Mouse (Mus musculus) C2C12 (cell line): ENCODE measurements around the gene Lingo4. TPM values are rescaled to one million over a fixed set of nuclear protein-coding genes. Genes with fewer than 3 reads are reported as not detected.

ENCODE experiments used
- H3K27me3 ChIP-seq: one replicate; pipeline ENCODE4 v1.6.1; 2011; ENCODE audit not compliant: control insufficient read depth, insufficient read depth, insufficient read length
- H3K36me3 ChIP-seq: one replicate; pipeline ENCODE4 v1.6.1; 2011; ENCODE audit not compliant: control insufficient read depth, insufficient read depth
- H3K4me3 ChIP-seq: one replicate; pipeline ENCODE4 v1.5.1; 2011; ENCODE audit warnings: mild to moderate bottlenecking, control low read depth; ENCODE audit not compliant: poor library complexity, insufficient read depth, severe bottlenecking
- H3K79me2 ChIP-seq: one replicate; pipeline ENCODE4 v1.6.1; 2011; ENCODE audit not compliant: control insufficient read depth, insufficient read depth
- H3K79me3 ChIP-seq: one replicate; pipeline ENCODE4 v1.6.1; 2011; ENCODE audit warnings: low read depth, control low read depth
- H3ac ChIP-seq: one replicate; pipeline ENCODE3; 2011; ENCODE audit warnings: low read depth; ENCODE audit not compliant: control insufficient read depth, insufficient read length
- CEBPB ChIP-seq: IDR thresholded peaks from one replicate; pipeline ENCODE4 v1.6.1; 2011; ENCODE audit warnings: low read depth, mild to moderate bottlenecking, control low read depth, moderate library complexity
- CTCF ChIP-seq: IDR thresholded peaks from one replicate; pipeline ENCODE4 v1.5.1; 2011; ENCODE audit not compliant: control insufficient read depth, insufficient read depth, insufficient read length
- FOSL1 ChIP-seq: IDR thresholded peaks from one replicate; pipeline ENCODE4 v1.8.0; 2011; ENCODE audit warnings: mild to moderate bottlenecking, low read length; ENCODE audit not compliant: poor library complexity, insufficient read depth, severe bottlenecking
- MAX ChIP-seq: IDR thresholded peaks from one replicate; pipeline ENCODE4 v1.6.1; 2011; ENCODE audit warnings: mild to moderate bottlenecking, control low read depth
- MYOD1 ChIP-seq: IDR thresholded peaks from one replicate; pipeline ENCODE4 v1.6.1; 2011; ENCODE audit warnings: low read depth; ENCODE audit not compliant: control insufficient read depth, insufficient read length
- MYOG ChIP-seq: IDR thresholded peaks from one replicate; pipeline ENCODE4 v1.6.1; 2011; ENCODE audit not compliant: control insufficient read depth, insufficient read length; ENCODE audit errors: extremely low read depth
- USF1 ChIP-seq: IDR thresholded peaks from one replicate; pipeline ENCODE4 v1.6.1; 2011; ENCODE audit warnings: low read depth, mild to moderate bottlenecking, control low read depth, moderate library complexity
- polyA plus RNA-seq: library from polyadenylated mRNA; unstranded; fragments of >200 nt; fragmentation: generic; extraction: Trizol; gene quantifications from one replicate; pipeline ENCODE4 v1.2.1, GENCODE M21; 2012; ENCODE audit warnings: missing spikeins

The Lingo4 gene
- polyA plus RNA-seq, 1 experiment = 0.01 TPM

DNA sequence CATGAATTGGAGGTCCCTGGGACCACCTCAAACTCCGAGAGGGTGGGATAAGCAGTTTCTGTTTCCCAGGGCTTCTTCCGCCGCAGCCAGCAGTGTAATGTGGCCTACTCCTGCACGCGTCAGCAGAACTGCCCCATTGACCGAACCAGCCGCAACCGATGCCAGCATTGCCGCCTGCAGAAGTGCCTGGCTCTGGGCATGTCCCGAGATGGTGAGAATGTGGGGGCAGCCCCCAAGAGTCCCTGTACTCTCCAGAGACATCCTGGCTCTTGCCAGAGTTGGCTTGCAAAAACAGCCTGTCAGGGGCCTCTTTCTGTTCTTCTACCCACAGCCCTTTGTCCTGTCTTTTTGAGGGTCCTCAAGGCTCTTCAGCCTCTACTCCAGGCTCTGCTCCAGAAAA is 10.9 kb upstream of the Lingo4 start:
- TF ChIP-seq MYOD1 (no peak), MAX (no peak), CTCF (no peak), MYOG (no peak), USF1 (no peak), CEBPB (no peak), FOSL1 (no peak)
- no peak overlapping the region for H3ac ChIP-seq

DNA sequence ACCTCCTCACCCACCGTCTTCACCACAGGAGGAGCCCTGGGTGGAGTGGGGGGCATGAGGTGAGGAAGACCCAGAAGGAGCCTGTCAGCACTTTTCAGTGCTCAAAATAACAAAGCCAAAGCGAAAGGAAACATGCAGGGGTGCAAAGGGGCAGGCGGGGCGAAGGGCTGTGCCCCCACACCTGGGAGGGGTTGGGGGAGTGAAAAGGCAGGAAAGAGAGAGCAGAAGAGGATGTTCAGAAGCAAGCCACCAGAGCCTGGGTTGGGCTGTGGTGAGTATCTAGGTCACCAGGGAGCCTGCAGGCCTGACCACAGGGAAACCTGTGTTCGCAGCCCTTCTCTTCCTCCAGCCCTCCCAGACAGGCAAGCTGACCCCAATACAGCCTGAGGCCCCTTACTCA is 10.3 kb upstream of the Lingo4 start:
- H3K79me2 ChIP-seq = no peaks in the 10 kb centered on the region
- H3ac ChIP-seq = no peak overlapping the region
- H3K27me3 ChIP-seq = peaks cover 19% of the 10 kb centered on the region
- no peak overlapping the region for H3K4me3 ChIP-seq
- TF ChIP-seq MYOD1 = no peak
- no peak for TF ChIP-seq FOSL1
- TF ChIP-seq USF1 = no peak
- TF ChIP-seq CEBPB = no peak
- no peak for TF ChIP-seq MAX
- no peak for TF ChIP-seq CTCF
- no peak for TF ChIP-seq MYOG
- H3K36me3 ChIP-seq = no peaks in the 10 kb centered on the region
- H3K79me3 ChIP-seq = no peaks in the 10 kb centered on the region

More for the DNA sequence above, 10.9 kb upstream of the Lingo4 start:
- Histone ChIP-seq H3K36me3 (no peaks in the 10 kb centered on the region), H3K27me3 (peaks cover 19% of the 10 kb centered on the region), H3K4me3 (no peak overlapping the region), H3K79me3 (no peaks in the 10 kb centered on the region), H3K79me2 (no peaks in the 10 kb centered on the region)

DNA sequence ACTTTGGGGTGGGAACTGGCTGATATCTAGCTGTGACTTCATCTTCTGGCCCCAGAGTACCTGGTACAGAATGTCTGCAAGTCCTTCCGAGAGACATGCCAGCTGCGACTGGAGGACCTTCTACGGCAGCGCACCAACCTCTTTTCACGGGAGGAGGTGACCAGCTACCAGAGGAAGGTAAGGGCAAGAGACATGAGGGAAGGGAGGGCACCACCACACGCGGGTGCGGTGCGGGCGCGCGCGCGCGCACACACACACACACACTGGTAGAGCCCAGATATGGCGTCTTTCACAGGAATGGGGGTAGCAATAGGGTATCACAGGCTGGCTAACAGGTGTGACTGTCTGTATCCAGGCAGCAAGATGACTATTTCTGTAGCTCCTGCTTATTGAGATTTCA is 8.9 kb upstream of the Lingo4 start:
- no peaks in the 10 kb centered on the region for H3K79me2 ChIP-seq
- peaks cover 19% of the 10 kb centered on the region for H3K27me3 ChIP-seq
- H3ac ChIP-seq = no peak overlapping the region
- TF ChIP-seq CTCF (no peak), MAX (no peak), USF1 (no peak), FOSL1 (no peak), MYOD1 (no peak), CEBPB (no peak), MYOG (no peak)
- no peak overlapping the region for H3K4me3 ChIP-seq
- H3K79me3 ChIP-seq = no peaks in the 10 kb centered on the region
- H3K36me3 ChIP-seq = no peaks in the 10 kb centered on the region

DNA sequence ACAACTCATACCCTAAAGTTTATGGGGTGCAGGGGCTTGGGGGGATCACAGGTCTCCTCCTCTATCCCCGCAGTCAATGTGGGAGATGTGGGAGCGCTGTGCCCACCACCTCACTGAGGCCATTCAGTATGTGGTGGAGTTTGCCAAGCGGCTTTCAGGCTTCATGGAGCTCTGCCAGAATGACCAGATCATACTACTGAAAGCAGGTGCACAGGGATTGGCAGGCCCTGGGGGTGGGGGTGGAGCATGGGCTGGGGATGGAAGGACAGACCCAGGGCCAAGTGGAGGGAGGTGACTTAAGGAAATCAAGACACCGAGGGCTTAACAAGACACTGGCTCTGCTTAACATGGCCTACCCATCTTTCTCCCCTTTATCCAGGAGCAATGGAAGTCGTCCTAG is 7.3 kb upstream of the Lingo4 start:
- peaks cover 18% of the 10 kb centered on the region for H3K27me3 ChIP-seq
- no peak overlapping the region for H3K4me3 ChIP-seq
- TF ChIP-seq FOSL1 = no peak
- no peak for TF ChIP-seq MAX
- no peak for TF ChIP-seq CTCF
- TF ChIP-seq CEBPB = no peak
- TF ChIP-seq MYOD1 = no peak
- no peak for TF ChIP-seq USF1
- TF ChIP-seq MYOG = no peak
- no peaks in the 10 kb centered on the region for H3K79me2 ChIP-seq
- no peaks in the 10 kb centered on the region for H3K79me3 ChIP-seq
- no peak overlapping the region for H3ac ChIP-seq
- no peaks in the 10 kb centered on the region for H3K36me3 ChIP-seq

DNA sequence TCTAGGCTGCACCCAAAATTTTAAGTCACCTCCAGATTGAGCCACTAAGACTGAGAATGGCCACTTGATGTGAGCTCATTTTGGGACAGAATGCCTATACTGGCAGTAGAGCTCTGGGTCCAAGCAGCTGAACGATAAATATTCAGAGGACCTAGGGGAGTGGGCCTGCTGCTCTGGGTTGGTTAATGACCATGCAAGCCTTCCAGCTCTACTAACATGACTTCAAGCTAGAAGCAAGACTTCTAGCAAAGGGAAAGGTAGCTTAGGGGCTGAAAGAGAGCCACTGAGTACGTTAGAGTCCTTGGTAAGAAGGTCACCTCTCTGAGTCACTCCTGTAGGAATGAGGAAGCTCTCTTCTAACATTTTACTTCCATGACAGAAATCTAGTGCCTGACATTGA is 6.2 kb upstream of the Lingo4 start:
- Histone ChIP-seq H3ac (no peak overlapping the region), H3K36me3 (no peaks in the 10 kb centered on the region), H3K79me2 (no peaks in the 10 kb centered on the region), H3K27me3 (peaks cover 23% of the 10 kb centered on the region), H3K4me3 (no peak overlapping the region), H3K79me3 (no peaks in the 10 kb centered on the region)
- TF ChIP-seq FOSL1 (no peak), MAX (no peak), MYOD1 (no peak), CEBPB (no peak), MYOG (no peak)

DNA sequence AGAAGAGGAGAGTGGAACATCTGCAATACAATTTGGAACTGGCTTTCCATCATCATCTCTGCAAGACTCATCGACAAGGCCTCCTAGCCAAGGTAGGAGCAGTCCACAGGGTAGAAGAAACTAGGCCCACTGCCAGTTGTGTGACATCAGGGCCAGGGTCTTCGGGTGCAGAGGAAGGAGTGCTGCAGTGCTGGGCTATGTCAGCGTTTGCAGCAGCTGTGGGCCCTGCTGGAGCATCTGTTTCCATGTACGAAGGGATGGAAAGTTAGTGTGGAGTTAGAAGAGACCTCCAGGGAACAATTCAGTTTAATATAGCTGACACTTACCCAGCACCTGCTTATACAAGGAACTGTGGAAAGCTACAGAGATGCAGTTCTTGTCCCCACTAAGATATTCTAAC is 5.3 kb upstream of the Lingo4 start:
- Histone ChIP-seq H3K79me2 (no peaks in the 10 kb centered on the region), H3K36me3 (no peaks in the 10 kb centered on the region), H3K4me3 (no peak overlapping the region), H3K27me3 (peaks cover 23% of the 10 kb centered on the region), H3K79me3 (no peaks in the 10 kb centered on the region), H3ac (no peak overlapping the region)
- TF ChIP-seq MYOD1 (no peak), CTCF (no peak), FOSL1 (no peak), USF1 (no peak), CEBPB (no peak)
